Mouse (Mus musculus) liver, adult 2 months (tissue): ENCODE measurements around the gene Mllt1.

Experiments
- CTCF ChIP-seq: fragments of 200-500 bp; IDR thresholded peaks from 2 replicates; pipeline ENCODE4 v1.5.1; 2011; ENCODE audit warnings: low read depth, low read length, control low read depth
- POLR2A ChIP-seq: fragments of 200-500 bp; IDR thresholded peaks from 2 replicates; pipeline ENCODE4 v1.6.1; 2011; ENCODE audit warnings: low read length, control low read depth; ENCODE audit not compliant: insufficient read depth; ENCODE audit errors: extremely low read depth

DNA sequence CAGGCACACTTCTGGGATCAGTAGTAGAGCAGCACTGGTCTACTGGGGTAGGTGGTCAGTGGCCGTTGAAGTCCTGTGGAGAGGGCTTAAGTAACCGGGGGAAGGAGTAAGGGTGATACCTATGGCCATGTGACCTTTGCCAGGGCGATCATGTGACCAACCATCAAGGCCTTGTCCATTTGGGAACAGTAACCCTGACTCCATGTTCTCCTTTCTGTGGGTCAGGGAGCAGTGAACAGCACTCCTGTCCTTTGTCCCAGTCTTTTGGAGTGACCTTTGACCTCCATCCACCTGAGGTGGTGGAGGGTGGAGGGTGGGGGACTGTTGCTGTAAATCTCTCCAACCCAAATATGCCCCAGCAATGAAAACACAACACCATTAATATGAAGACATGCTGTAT lies 58.8 kb downstream of the Mllt1 start:
- no peak for TF ChIP-seq CTCF
- no peak for TF ChIP-seq POLR2A
